ENCODE assay signal across 14 mouse cellular contexts in the genomic region with DNA sequence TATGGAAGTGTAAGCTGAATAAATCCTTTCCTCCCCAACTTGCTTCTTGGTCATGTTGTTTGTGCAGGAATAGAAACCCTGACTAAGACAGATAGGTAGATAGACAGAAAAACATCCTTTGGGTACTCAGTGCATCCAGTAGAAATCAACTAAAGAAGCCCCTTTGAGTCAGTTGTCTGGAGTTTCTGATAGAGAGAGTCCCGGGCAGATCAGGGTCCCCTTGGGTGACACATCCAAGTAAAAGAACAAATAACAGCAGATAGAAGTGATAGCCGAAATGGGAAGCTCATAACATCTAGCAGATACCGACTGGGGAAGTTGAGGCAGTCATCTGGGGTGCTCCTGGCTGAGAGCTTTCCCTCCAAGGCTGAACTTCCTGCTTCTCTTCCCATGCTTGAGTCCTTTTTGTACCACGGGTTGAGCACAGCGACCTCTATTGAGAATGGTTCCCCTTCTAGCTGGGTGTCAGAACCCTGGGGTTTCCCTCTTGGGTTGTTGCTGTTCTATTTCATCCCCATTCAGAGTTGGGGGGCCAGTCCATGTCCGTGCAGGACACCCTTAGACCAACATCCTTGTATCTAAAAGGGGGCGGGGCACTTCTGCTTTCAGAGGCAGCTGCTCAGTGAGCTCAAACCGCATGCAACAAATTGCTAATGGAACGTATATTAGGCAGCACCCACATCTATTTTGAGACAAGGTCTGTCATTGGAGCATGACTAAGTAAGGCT. TPM values are rescaled to one million over a fixed set of nuclear protein-coding genes. Genes with fewer than 3 reads are reported as not detected.
A peak's percentile ranks its signal among the peaks of the same experiment; 100 is the strongest.
DNase-seq lines count a peak whose midpoint lies in the region; ATAC-seq and TF ChIP-seq lines count a peak whose summit lies in the region.
"Had no signal": no experiment of that assay in that cellular context is flagged by ENCODE, and none has a peak within 500 bp of the region (broad histone marks: within the 10 kb centered on the region; RNA-seq: fewer than 3 reads in every experiment).

No protein-coding gene starts in this region.

- H3K79me3 ChIP-seq in C2C12 (ENCODE audit: low read depth) = no peaks in the 10 kb centered on the region

- no peak overlapping the region for H3K4me2 ChIP-seq in heart, embryonic 11.5 days
- H3K4me2 ChIP-seq in myocyte (ENCODE audit: low read depth) = peak overlapping the region; percentile 71
- H3K4me2 ChIP-seq in forebrain, embryonic 11.5 days (ENCODE audit: low read depth, low read length, severe bottlenecking) = no peak overlapping the region
- no peak overlapping the region for H3K4me2 ChIP-seq in midbrain, postnatal 0 days (ENCODE audit: low read depth, low read length, poor library complexity, severe bottlenecking)
- H3K4me2 ChIP-seq: hindbrain, embryonic 12.5 days; limb, embryonic 15.5 days had no signal

- H3ac ChIP-seq in C2C12 (ENCODE audit: control insufficient read depth, insufficient read length, low read depth) (no peak overlapping the region), myocyte (ENCODE audit: control insufficient read depth, insufficient read length) (no peak overlapping the region)

- no peak overlapping the region for H3K4me3 ChIP-seq in heart, adult 2 months
- H3K4me3 ChIP-seq in heart, embryonic 11.5 days (ENCODE audit: low read depth, low read length) = no peak overlapping the region
- no peak overlapping the region for H3K4me3 ChIP-seq in C2C12 (ENCODE audit: insufficient read depth, poor library complexity, severe bottlenecking)
- no peak overlapping the region for H3K4me3 ChIP-seq in myocyte
- no peak overlapping the region for H3K4me3 ChIP-seq in forebrain, embryonic 11.5 days (ENCODE audit: low read depth, low read length)
- no peak overlapping the region for H3K4me3 ChIP-seq in midbrain, postnatal 0 days (ENCODE audit: low read depth, low read length)
- H3K4me3 ChIP-seq: hindbrain, embryonic 12.5 days; layer of hippocampus, adult 2 months; limb, embryonic 15.5 days had no signal

- no peak for ATAC-seq in heart, embryonic 11.5 days (replicated peaks; ENCODE audit: insufficient number of reproducible peaks, low FRiP score, low TSS enrichment)
- no peak for ATAC-seq in forebrain, embryonic 11.5 days (replicated peaks; ENCODE audit: low FRiP score)
- no peak for ATAC-seq in midbrain, postnatal 0 days (ENCODE audit: low FRiP score)
- ATAC-seq: forebrain, embryonic 16.5 days had no signal

- intact Hi-C loops in heart, adult 2 months (cut with DNase I) = no loop called here
- intact Hi-C loops in heart, postnatal 10 days (cut with DNase I) = no loop called here

- no peaks in the 10 kb centered on the region for H3K27me3 ChIP-seq in heart, adult 2 months (ENCODE audit: control insufficient read depth, insufficient read depth, low read length)
- no peaks in the 10 kb centered on the region for H3K27me3 ChIP-seq in heart, embryonic 11.5 days (ENCODE audit: control insufficient read depth, insufficient read depth, low read length)
- H3K27me3 ChIP-seq in C2C12 (ENCODE audit: control insufficient read depth, insufficient read depth, insufficient read length) (no peaks in the 10 kb centered on the region), myocyte (ENCODE audit: control insufficient read depth, insufficient read depth, insufficient read length) (no peaks in the 10 kb centered on the region)
- H3K27me3 ChIP-seq in forebrain, embryonic 11.5 days (ENCODE audit: control insufficient read depth, insufficient read depth, low read length) = no peaks in the 10 kb centered on the region
- H3K27me3 ChIP-seq in midbrain, postnatal 0 days (ENCODE audit: insufficient read depth, low read length) = no peaks in the 10 kb centered on the region
- H3K27me3 ChIP-seq: hindbrain, embryonic 12.5 days; limb, embryonic 15.5 days had no signal

- no peak for TF ChIP-seq CTCF in heart, adult 2 months (IDR thresholded peaks at IDR 0.05)
- no peak for TF ChIP-seq CTCF in C2C12 (IDR thresholded peaks at IDR 0.05; ENCODE audit: control insufficient read depth, insufficient read depth, insufficient read length)
- no peak for TF ChIP-seq CTCF in midbrain, postnatal 0 days (IDR thresholded peaks at IDR 0.05)

- H3K79me2 ChIP-seq in heart, adult 2 months (replicated peaks; ENCODE audit: control insufficient read depth, insufficient read depth, low read length) = no peaks in the 10 kb centered on the region
- H3K79me2 ChIP-seq in C2C12 (ENCODE audit: control insufficient read depth, insufficient read depth) (no peaks in the 10 kb centered on the region), myocyte (ENCODE audit: control insufficient read depth, insufficient read depth) (no peaks in the 10 kb centered on the region)

- H3K36me3 ChIP-seq in heart, adult 2 months (ENCODE audit: control insufficient read depth, insufficient read depth, low read length) = no peaks in the 10 kb centered on the region
- H3K36me3 ChIP-seq in heart, embryonic 11.5 days (ENCODE audit: control insufficient read depth, insufficient read depth, low read length) = no peaks in the 10 kb centered on the region
- no peaks in the 10 kb centered on the region for H3K36me3 ChIP-seq in C2C12 (ENCODE audit: control insufficient read depth, insufficient read depth)
- no peaks in the 10 kb centered on the region for H3K36me3 ChIP-seq in myocyte (ENCODE audit: control insufficient read depth, insufficient read depth)
- no peaks in the 10 kb centered on the region for H3K36me3 ChIP-seq in forebrain, embryonic 11.5 days (ENCODE audit: control insufficient read depth, insufficient read depth, low read length)
- no peaks in the 10 kb centered on the region for H3K36me3 ChIP-seq in midbrain, postnatal 0 days (ENCODE audit: insufficient read depth, low read length)
- H3K36me3 ChIP-seq: hindbrain, embryonic 12.5 days; limb, embryonic 15.5 days had no signal

- H3K4me1 ChIP-seq in heart, adult 2 months (ENCODE audit: control insufficient read depth, insufficient read depth, low read length) = no peaks in the 10 kb centered on the region
- no peaks in the 10 kb centered on the region for H3K4me1 ChIP-seq in heart, embryonic 11.5 days (ENCODE audit: control insufficient read depth, insufficient read depth, low read length)
- no peaks in the 10 kb centered on the region for H3K4me1 ChIP-seq in forebrain, embryonic 11.5 days (replicated peaks; ENCODE audit: control insufficient read depth, insufficient read depth, low read length)
- H3K4me1 ChIP-seq in midbrain, postnatal 0 days (ENCODE audit: insufficient read depth, low read length) = no peaks in the 10 kb centered on the region
- H3K4me1 ChIP-seq: limb, embryonic 15.5 days had no signal

- DNase-seq in heart, adult 2 months = peak; percentile 32 to 71
- peak; percentile 26 to 31 for DNase-seq in heart, postnatal 10 days
- no peak for DNase-seq in gastrocnemius, postnatal 4 days (ENCODE audit: low spot score in 2 of 2)
- no peak for DNase-seq in forebrain, embryonic 11.5 days (ENCODE audit: low spot score)
- DNase-seq in midbrain, postnatal 0 days (ENCODE audit: low spot score) = no peak
- DNase-seq: retina, postnatal 1 day; thymus, postnatal 14 days had no signal

- 58% methylated on average over 9 of the region's 9 CpGs for WGBS in heart, adult 2 months
- WGBS in heart, embryonic 11.5 days (ENCODE audit: insufficient replicate concordance) = 64% methylated on average over 9 of the region's 9 CpGs
- WGBS in forebrain, embryonic 11.5 days = 76% methylated on average over 9 of the region's 9 CpGs
- WGBS in midbrain, postnatal 0 days = 72% methylated on average over 9 of the region's 9 CpGs

- H3K9me3 ChIP-seq in heart, embryonic 11.5 days (replicated peaks; ENCODE audit: control insufficient read depth, low read length) = no peaks in the 10 kb centered on the region
- H3K9me3 ChIP-seq in forebrain, embryonic 11.5 days (ENCODE audit: control insufficient read depth, low read length) = no peaks in the 10 kb centered on the region
- H3K9me3 ChIP-seq in midbrain, postnatal 0 days (ENCODE audit: low read length) = no peaks in the 10 kb centered on the region
- H3K9me3 ChIP-seq: hindbrain, embryonic 12.5 days; limb, embryonic 15.5 days had no signal

- no peak for TF ChIP-seq EP300 in heart, adult 2 months (IDR thresholded peaks at IDR 0.05; ENCODE audit: insufficient read depth, low read depth, low read length)

- H3K27ac ChIP-seq in heart, adult 2 months = no peak overlapping the region
- H3K27ac ChIP-seq in heart, embryonic 11.5 days (ENCODE audit: low read depth, low read length) = no peak overlapping the region
- no peak overlapping the region for H3K27ac ChIP-seq in forebrain, embryonic 11.5 days (ENCODE audit: low read depth, low read length)
- H3K27ac ChIP-seq in midbrain, postnatal 0 days (ENCODE audit: low read depth, low read length) = no peak overlapping the region
- H3K27ac ChIP-seq: hindbrain, embryonic 12.5 days; layer of hippocampus, adult 2 months; limb, embryonic 15.5 days had no signal

- no peak overlapping the region for H3K9ac ChIP-seq in heart, adult 2 months (ENCODE audit: low read depth, low read length)
- no peak overlapping the region for H3K9ac ChIP-seq in heart, embryonic 11.5 days (ENCODE audit: low read depth, low read length)
- no peak overlapping the region for H3K9ac ChIP-seq in forebrain, embryonic 11.5 days (ENCODE audit: low read length)
- no peak overlapping the region for H3K9ac ChIP-seq in midbrain, postnatal 0 days (replicated peaks; ENCODE audit: low read length, poor library complexity, severe bottlenecking)
- H3K9ac ChIP-seq: hindbrain, embryonic 12.5 days; limb, embryonic 15.5 days had no signal

- TF ChIP-seq POLR2A in heart, adult 2 months (IDR thresholded peaks at IDR 0.05; ENCODE audit: insufficient read depth, low read depth, low read length) = no peak
- no peak for TF ChIP-seq POLR2A in myocyte (IDR thresholded peaks at IDR 0.05; ENCODE audit: insufficient read length, low read depth)

RNA-seq across cellular contexts. Expression of a gene that starts 34.3 kb away (rescaled TPM):
- total RNA-seq in heart, adult 2 months (2021) = 10 to 100 TPM; 27.8 to 33.5 TPM
- polyA plus RNA-seq in heart, adult 2 months (2012; rRNA removed) = 13.7 and 25.2 TPM in 2 replicates
- polyA plus RNA-seq in heart, embryonic 11.5 days (2014; fragmentation: Nextera tagmentation; extraction: Ambion mirVana) = 56.0 and 63.2 TPM in 2 replicates
- polyA plus RNA-seq in C2C12 (2012; fragmentation: generic; extraction: Trizol) (27.9 TPM), myocyte (2012; fragmentation: generic; extraction: Trizol) (23.0 TPM)
- 10 to 100 TPM; 60.3 to 62.3 TPM for total RNA-seq in heart, postnatal 10 days (2021)
- total RNA-seq in gastrocnemius, postnatal 4 days (2021) = 10 to 100 TPM; 25.9 to 30.9 TPM
- polyA plus RNA-seq in forebrain, embryonic 11.5 days (2014; fragmentation: Nextera tagmentation; extraction: Ambion mirVana) = 124 TPM in 2 replicates
- total RNA-seq in midbrain, postnatal 0 days (2014; rRNA removed) = 145 and 199 TPM in 2 replicates
- polyA plus RNA-seq in midbrain, postnatal 0 days (2015; fragmentation: Nextera tagmentation; extraction: Ambion mirVana) = 245 and 256 TPM in 2 replicates

RNA-seq across cellular contexts. Expression of a gene that starts 47.0 kb away (rescaled TPM):
- 10 to 100 TPM; 26.9 to 28.7 TPM for total RNA-seq in heart, adult 2 months (2021)
- polyA plus RNA-seq in heart, adult 2 months (2012; rRNA removed) = 14.0 and 16.5 TPM in 2 replicates
- polyA plus RNA-seq in heart, embryonic 11.5 days (2014; fragmentation: Nextera tagmentation; extraction: Ambion mirVana) = 30.5 and 37.0 TPM in 2 replicates
- polyA plus RNA-seq in C2C12 (2012; fragmentation: generic; extraction: Trizol) (25.1 TPM), myocyte (2012; fragmentation: generic; extraction: Trizol) (17.2 TPM)
- 10 to 100 TPM; 36.8 to 39.9 TPM for total RNA-seq in heart, postnatal 10 days (2021)
- 10 to 100 TPM; 29.3 to 30.3 TPM for total RNA-seq in gastrocnemius, postnatal 4 days (2021)
- 52.6 and 61.2 TPM in 2 replicates for polyA plus RNA-seq in forebrain, embryonic 11.5 days (2014; fragmentation: Nextera tagmentation; extraction: Ambion mirVana)
- 167 and 183 TPM in 2 replicates for total RNA-seq in midbrain, postnatal 0 days (2014; rRNA removed)
- 263 and 272 TPM in 2 replicates for polyA plus RNA-seq in midbrain, postnatal 0 days (2015; fragmentation: Nextera tagmentation; extraction: Ambion mirVana)

Comparison
In these comparisons a context has a peak if more than half of its experiments do, and no peak if none do; other contexts are left out.
1. DNase-seq: peak in heart, adult 2 months (2 of 2) and heart, postnatal 10 days (2 of 2); none in gastrocnemius, postnatal 4 days (0 of 2), forebrain, embryonic 11.5 days (single experiment) and midbrain, postnatal 0 days (single experiment).